Mouse (Mus musculus) heart, postnatal 0 days (tissue): ENCODE measurements around the gene Galns.

ENCODE experiments used
- CTCF ChIP-seq: IDR thresholded peaks from 2 replicates; pipeline ENCODE4 v1.5.1; 2016; ENCODE audit warnings: antibody characterized with exemption, control low read depth, low read depth
- EP300 ChIP-seq: IDR thresholded peaks from 2 replicates; pipeline ENCODE4 v1.6.1; 2016; ENCODE audit warnings: antibody characterized with exemption, low read depth

- TF ChIP-seq CTCF = no peak
- no peak for TF ChIP-seq EP300
Measured at GRCm38 (mm10) chr8:122561199-122561598, 50.1 kb downstream of the Galns start.
